Mouse (Mus musculus) R1 (cell line): Measurements from ENCODE around the gene Ngdn.
"Not testable (repeated sequence)": the region's sequence is repeated elsewhere in the genome, so short reads cannot be mapped to it uniquely, and the experiment has no call there.

ENCODE experiments used
- DNase-seq: peaks from one replicate; pipeline ENCODE4 v3.0.0-alpha.2; 2018; ENCODE audit warnings: low read depth, low spot score

Ngdn gene

DNA sequence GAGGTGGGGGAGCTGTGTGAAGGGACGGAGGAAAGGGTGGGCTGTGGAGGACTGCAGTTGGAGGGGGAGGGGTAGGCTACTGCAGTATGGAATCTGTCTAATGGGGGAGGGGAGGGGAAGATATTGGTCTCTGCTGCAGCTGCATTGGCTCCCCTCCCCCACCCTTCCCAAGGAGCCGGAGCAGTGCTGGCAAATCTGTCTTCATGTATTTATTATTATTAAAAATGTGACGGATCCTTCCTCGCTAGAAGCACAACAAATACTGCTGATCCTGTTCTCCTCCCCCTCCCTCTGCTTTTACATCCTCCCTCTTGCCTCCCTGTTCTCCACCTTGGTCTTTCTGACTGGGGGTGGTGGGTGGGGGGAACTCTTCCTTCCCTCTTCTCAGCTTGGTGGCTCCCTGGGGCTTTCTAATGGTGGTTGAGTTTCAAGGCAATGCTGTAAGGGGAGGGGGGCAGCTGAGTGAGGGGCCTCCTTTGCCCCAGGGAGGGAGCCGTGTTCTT, 13.1 kb downstream of the Ngdn start:
- DNase-seq = no peak

DNA sequence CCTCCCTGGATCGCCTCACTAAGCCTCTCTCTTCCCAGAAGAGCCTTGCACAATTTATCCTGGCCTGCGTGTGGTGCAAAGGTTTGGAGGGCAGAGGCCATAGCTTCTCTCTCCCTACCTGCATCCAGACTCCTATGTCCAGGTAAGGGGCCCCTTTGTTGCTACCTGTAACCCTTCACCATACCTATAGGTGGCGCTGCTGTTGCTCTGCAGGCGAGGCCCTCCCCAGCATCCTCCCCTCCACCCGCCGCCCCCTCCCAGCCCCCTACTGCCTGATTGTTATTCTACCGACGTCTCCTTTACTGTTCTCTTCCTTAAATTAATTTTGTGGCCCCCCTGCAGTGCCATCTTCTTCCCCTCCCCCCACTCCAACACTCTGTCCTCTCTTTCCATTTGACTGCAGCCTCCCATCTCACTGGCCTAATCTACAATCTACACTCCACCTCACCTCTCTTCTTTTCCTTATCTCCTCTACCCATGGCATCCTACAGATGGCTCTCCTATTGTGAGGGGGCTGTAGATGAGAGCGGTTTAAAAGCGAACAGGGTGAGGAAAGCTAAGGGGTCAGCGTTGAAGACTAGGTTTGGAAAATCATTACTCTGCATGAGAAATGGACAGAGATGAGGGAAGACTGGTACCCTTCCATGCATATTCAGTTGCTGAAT, 13.9 kb downstream of the Ngdn start:
- DNase-seq = peak; percentile 74

DNA sequence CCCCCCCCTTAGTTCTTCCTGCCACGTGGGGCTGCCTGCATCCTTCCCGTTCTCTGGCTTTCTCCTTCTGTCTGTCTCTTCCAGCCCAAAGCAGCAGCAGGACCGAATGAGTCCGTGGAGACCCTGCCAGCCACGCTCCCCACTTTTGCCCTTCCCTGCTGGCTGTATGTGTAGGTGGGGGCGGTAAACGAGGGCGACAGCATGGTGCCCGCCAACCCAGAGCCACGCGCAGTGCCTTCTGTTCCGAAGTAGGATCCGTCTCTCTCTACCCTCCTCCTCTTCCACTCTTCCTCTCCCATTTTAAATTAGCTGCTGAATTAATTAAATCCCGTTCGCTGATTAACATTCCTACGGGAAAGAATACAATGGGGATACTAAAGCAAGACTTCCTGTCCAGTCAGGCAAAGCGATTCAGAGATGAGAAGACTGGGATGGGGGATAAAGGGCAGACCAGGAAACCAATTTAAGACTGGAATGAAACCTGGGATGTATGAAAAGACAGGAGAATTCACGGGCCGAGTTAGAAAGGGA, 17.5 kb downstream of the Ngdn start:
- DNase-seq = peak; percentile 37

DNA sequence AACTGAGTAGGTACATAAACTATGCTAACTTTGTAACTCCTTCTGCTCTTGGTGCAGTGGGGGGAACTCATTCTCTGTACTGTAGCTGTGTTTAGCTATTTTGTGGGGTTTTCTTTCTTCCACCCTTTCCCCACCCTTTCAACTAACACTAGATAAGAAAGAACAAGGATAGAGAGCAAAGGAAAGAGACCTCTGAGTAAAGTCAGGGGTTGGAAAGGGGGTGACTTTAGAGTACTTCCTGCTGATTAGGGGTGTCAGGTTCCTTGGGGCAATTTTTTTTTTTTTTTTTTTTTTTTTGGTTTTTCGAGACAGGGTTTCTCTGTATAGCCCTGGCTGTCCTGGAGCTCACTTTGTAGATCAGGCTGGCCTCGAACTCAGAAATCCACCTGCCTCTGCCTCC, 28.4 kb downstream of the Ngdn start:
- not testable (repeated sequence) for DNase-seq

DNA sequence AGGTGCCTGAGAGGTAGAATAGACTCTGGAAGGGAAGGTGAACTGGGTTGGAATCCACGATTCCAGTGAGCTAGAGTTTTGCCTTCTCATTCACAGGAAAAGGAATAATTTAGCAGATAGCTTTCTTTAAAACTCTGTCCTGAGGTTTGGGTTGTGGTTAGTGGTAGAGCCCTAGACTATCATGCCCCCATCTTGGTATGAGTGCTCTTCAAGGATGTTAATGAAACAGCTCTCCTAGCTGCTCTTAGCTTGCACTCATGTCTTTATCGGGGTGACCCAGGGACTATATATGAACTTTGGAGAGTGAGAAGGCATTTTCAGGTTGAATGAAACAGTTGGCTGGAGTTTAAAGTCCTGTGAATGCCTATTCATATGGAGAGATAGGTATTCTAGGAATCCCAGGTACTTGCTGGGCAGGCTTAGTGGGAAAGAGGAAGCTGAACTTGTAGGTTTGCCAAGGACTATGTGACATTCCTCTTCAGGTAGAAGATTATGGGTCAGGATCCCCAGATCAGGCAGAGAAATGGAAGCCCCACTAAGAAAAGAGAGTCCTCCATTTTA, 32.8 kb downstream of the Ngdn start:
- DNase-seq = peak; percentile 97

DNA sequence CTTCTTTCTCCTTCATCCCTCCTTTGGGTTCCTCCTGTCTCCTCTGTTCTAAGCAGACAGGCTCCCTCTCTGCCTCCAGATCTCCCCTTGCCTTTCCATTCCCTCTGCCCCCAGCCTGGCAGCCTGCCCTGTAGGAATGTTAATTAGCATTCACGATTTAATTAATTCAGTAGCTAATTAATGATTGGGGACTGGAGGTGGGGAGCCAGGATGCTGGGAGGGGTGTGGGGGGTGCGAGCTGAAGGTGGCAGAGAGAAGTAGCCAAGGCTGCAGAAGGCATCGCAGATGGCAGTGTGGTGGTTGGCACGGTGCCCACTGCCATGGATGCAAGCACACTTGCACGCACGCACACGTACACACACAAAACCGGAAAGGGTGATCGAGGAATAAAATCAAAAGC, 37.2 kb downstream of the Ngdn start:
- no peak for DNase-seq

DNA sequence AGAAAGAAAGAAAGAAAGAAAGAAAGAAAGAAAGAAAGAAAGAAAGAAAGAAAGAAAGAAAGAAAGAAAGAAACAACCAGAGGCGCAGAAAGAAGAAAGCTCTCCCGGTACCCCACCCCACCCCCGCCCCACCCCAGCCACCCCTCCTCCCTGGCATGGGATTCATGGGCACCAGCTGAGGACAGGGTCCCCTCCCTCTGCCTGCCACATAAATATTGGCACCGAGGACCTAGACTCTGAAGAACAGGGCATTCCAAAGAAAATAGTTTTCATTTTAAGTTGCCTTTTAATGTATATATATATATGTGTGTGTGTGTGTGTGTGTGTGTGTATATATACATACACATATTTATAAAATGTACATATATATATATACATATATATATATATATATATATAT, 37.8 kb downstream of the Ngdn start:
- DNase-seq = no peak

DNA sequence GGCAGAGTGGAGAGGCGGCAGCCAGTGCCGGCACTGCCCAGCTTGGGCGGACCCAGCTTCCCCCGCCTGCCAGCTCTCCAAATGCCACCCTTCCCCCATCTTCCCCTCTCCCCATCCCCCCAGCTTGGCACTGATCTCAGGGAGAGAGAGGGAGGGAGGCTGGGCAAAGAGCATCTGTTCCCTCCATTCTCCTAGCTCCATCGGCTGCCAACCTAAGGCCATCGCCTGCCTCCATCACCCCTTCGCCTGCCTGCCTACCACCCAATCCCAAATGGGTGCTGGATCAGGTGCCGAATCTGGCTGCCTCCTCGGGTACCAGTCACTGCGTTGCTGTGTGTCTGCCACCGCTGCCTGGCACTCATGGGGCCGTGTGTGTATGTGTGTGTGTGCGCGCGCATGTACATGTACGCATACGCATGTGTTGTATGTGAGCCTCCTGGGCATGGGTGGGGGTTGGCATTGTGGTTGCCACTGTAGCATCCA, 38.5 kb downstream of the Ngdn start:
- no peak for DNase-seq

DNA sequence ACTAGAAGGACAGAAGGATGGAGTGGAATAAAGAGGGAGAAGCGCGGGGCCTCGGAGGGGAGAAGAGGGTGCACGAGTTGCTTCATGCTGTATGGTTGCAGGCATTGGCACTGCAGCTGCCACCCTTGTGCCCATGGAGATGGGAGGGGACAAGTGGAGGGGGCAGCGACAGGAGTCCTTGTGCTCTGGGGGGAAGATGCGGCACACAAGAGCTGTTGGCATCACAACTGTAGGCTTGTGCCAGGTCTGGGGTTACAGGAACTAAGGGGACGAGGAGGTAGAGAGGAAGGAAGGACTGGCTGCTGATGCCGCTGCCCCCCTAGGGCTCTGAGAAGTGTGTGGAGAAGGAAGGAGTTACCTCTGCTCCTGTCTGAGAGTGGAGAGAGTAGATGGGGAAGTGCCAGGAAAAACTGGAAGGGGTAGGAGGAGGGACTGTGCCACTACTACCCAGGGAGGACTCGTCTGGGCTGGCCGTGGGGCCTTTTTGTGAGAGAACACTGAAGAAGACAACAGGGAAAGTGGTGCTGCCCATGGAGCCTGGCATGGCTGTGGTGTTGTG, 39.0 kb downstream of the Ngdn start:
- DNase-seq = no peak

DNA sequence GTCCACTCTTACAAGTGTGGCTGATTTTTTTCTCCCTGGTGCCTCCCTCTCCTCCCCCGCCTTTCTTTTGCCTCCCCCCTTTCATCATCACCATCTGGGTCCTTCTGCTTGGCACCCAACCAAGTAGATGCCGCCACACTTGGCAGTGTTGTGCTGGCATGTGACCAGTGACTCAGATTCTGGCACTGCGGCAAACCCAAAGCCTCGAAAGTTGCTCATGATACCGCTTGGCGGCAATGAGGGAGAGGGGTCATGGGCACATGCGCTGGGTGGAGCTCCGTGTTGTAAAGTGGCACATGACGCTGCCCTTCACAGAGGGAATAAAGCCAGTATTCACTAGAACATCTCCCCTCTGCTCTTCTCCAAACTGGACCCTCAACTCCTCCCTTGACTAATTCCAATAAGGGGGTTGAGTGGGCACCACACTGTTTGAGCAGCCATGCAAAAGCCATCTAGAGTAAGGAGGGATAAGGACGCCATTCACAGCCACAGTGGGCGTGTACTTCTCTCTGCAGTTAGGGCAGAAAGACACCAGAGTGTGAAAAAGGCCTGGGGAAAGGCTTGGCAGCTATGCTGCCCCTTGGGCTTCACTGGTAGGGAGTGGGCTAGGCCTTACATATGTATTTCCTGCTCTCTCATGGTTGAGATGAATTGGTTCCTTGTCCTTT, 40.0 kb downstream of the Ngdn start:
- DNase-seq = no peak

DNA sequence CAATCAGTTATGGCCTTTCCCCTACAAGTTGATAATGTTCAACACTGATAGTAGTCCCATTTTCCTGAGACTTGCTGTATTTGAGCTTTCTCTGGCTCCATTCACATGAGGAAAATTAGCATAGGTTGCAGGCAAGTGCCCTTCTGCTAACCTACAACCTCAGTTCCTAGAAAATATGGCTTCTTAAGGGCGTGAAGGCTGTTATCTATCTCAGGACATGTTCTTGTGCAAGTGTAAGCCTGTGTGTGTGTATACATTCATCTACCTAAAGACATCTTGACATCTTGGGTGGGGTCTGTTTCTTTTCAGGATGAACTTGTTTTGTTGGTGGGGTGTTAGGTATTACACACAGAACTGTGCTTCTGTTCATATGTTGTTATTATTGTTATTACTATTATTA, 43.8 kb downstream of the Ngdn start:
- no peak for DNase-seq

DNA sequence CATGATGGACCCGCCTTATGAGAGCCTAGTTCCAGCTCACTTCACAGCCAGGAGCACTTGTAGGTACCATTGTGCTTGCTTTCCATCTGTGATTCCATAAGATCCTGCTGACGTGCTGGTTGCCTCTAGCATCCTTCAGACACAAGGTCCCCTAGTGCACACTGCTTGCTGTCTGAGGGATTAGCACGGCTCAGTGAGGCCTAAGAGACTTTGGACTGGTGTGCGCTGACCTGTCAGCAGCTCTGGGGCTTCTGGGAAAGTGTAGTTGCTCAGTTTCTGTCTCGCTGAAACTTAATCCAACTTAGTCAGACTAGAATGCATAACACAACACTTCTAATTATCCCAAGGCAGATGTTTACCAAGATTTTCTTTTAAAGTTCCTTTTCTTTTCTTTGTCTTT, 44.7 kb downstream of the Ngdn start:
- DNase-seq = no peak

DNA sequence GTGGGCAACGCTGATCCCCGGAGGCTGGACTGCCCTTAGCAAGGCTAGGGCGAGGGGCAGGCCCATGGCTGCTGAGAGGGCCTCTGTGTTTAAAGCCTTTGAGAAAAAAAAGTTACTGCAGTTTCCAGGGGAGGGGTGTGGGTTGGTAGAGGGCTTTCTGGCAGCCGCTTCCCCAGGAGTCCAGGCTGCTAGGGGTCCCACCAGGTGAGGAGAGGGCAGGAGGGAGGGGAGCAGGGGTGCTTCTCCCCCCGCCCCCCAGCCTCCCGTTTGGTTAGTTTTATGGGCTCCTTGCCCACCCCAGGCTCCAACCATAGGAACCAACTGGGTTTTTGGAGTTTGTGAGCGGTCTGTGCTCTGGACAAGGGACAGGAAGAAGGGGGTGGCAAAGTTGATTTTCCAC, 46.6 kb downstream of the Ngdn start:
- no peak for DNase-seq

DNA sequence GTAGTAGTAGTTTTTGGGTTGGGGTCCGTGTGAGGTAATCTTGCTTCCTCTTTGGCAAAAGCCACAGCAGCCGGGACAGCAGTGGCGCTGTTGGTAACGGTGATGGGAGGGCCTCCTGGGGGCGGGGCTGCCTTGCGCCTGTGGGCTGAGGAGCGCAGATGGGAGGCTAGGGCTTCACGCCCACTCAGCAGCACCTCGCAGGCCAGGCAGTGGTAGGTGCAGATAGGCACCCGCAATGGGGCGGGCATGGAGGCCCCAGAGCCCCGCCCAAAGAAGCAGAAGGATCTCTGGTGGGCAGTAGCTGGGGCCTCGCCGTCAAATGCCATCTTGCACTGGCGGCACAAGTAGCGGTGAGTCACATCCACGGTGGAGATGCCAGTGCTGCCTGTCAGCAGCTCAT, 47.4 kb downstream of the Ngdn start:
- peak; percentile 77 for DNase-seq

DNA sequence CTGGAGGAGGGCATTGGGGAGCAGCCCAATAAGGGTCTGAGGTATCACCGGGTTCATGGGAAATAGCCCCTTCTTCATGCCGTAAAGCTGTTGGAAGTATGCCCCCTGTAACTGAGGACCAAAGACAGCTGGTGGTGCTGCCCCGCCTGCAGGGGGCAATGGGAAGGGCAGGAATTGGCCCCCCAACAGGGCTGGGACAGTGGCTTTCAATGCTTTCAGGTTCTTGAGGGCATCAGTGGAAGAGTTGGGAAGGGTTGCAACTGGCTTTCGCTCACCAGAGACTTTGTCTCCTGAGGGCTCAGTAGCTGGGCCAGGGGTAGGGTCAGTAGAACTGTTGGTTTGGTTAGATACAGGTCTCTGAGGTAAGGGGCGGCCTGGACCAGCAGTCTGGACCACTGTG, 47.9 kb downstream of the Ngdn start:
- no peak for DNase-seq

DNA sequence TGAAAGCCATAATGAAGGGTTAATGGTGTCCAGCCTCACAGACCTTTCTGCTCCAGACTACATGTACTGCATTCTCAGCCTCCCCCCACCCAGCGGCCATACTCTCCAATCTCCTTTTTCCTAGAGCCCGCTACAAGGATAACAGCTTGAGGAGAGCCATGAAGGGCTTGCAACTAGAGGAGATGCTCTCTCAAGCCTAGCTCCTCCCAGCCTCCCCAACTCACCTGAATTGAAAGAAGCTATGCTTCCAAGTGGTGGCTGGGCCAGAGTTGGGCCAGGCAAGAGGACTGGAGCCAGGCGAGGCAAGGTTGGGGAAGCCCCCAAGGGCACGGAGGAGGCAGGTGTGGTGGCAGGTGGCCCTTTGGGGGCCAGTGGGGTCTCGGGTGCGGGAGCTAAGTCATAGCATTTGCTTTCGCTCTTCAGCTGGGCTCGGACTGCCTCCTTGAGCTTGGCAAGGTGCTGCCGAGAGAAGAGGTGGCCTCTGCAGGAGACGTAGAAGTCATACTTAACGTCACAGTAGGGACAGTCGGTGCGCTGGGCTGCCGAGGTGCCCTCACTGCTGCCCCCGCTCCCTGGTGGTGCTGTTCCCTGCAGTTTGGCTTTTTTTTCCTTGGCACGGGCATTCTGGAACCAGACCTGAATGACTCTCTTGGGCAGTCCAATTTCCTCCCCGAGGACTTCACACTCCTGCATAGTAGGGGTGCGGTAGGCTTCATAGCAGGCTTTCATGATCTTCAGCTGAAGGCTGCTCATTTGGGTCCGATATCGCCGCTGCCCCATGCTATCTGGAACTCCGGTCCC, 48.5 kb downstream of the Ngdn start:
- DNase-seq = peak; percentile 16

DNA sequence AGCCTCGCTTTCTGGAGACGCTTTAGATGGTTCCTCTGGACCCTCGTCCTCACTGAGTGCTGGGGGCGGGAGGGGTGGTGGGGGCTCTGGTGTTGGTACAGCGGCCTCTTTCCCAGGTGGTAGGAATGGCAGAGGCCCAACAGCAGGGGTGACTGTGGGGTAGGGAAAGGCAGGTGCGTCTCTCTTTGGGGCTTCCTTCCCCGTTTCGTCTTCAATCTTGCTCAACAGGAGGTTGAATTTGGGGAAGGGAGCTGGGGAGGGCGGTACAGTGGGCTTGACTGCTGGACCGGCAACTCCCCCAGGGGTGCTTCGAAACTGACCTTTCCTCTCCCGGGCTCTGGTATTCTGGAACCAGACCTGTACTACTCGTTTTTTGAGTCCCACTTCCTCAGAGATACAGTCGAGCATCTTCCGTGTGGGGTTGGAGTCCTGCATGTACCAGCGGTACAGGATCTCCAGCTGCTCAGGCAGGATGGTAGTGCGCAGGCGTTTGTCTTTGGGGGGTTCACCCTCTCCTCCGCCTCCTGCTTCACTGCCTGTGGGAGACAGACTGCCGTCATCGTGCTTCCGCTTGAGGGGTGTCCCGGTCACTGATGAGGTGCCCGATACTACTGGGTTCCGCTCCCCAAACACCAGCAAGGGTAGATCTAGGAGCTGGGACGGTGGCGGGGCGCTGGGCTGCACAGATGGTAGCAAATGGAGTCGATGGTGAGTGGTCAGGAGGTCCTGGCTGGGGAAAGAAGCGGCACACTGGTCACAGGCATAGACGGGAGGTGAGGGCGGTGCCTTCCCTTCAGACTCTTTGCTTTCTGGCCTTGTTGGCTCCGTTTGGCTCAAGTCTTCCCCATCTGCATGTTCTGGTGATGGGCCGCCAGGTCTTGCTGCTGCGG, 49.5 kb downstream of the Ngdn start:
- peak; percentile 27 for DNase-seq

DNA sequence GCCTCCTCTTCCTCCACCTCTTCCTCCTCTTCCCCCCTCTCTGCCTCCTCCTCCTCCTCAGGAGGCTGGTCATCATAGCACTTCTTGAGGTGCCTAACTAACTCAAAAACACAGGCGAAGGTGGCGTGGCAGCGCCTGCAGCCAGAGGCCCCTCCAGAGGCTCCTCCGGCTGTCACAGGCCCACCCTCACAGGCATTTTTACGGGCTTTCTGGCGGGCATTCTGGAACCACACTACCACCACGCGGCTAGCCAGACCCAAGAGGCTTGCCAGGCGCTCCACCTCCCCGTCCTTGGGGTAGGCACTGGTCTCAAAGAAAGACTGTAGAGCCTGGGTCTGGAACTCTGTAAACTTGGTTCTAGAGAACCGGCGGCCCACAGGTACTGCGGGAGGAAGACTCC, 50.1 kb downstream of the Ngdn start:
- no peak for DNase-seq

DNA sequence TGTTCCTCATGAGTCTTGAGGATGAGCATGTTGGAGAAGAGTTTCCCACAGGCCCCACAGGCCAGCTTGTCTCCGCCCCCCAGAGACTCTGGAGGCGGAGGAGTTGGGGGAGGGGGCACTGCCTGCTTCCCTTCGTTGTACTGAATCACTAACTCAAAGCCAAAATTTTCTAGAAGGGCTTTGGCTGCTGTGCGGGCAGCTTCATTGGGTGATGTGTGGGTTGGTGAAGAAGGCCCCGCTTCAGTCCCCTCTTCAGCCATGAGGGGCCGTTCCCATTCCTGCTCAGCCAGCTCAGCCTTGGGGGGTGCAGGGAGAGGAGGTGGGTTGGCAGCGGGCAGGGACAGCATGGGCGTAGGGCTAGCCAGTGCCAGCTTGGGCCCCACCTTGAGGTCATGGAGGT, 50.8 kb downstream of the Ngdn start:
- peak; percentile 58 for DNase-seq

DNA sequence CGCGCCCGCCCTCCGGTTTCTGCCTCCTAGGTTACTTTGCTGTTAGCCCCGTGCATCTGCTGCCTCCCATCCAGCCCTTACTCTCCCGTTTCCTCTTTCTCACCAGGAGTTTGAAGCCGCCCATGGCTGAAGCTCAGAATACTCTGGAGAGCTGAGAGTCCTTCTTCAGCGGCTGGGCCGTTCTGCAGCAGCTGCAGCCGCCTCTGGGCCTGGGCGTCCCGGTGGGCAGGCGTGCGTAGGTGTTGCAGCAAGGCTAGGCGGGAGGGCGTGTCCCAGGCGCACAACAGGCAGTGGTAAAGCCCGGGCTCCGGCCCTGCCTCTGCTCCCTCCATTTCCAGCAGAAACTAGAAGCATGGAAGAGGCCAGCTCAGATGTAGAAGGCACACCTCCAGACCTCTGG, 56.5 kb downstream of the Ngdn start:
- peak; percentile 76 for DNase-seq
